Mouse (Mus musculus) forebrain, embryonic 12.5 days (tissue): ENCODE measurements at regions not wholly inside any gene's neighbourhood (a gene's known extent, or its start where the extent isn't known, plus 50 kb on each side); places are given as distances from the start of the nearest gene placed in this dataset.
A peak's percentile ranks its signal among the peaks of the same experiment; 100 is the strongest.

Source experiments
- ATAC-seq: fragments of 200-750 bp; cut with Nextera tagmentation; 2 replicates; pipeline ENCODE4 v1.8.0; 2017; ENCODE audit warnings: moderate TSS enrichment; ENCODE audit not compliant: low FRiP score
- H3K27ac ChIP-seq: fragments of 300-500 bp; sonication (generic); 2 replicates; pipeline ENCODE4 v1.5.1; 2016; ENCODE audit warnings: mild to moderate bottlenecking
- H3K27me3 ChIP-seq: fragments of 300-500 bp; sonication (generic); 2 replicates; pipeline ENCODE4 v1.6.1; 2016; ENCODE audit warnings: mild to moderate bottlenecking
- H3K36me3 ChIP-seq: fragments of 300-500 bp; sonication (generic); replicated peaks from 2 replicates; pipeline ENCODE4 v1.6.1; 2016; ENCODE audit warnings: mild to moderate bottlenecking
- H3K4me1 ChIP-seq: fragments of 300-500 bp; sonication (generic); 2 replicates; pipeline ENCODE4 v1.6.1; 2016
- H3K4me2 ChIP-seq: fragments of 300-500 bp; sonication (generic); 2 replicates; pipeline ENCODE4 v1.6.1; 2016; ENCODE audit warnings: mild to moderate bottlenecking, moderate library complexity
- H3K4me3 ChIP-seq: fragments of 300-500 bp; sonication (generic); replicated peaks from 2 replicates; pipeline ENCODE4 v1.5.1; 2016; ENCODE audit warnings: mild to moderate bottlenecking
- H3K9ac ChIP-seq: fragments of 300-500 bp; sonication (generic); 2 replicates; pipeline ENCODE4 v1.6.1; 2016; ENCODE audit warnings: mild to moderate bottlenecking
- H3K9me3 ChIP-seq: fragments of 300-500 bp; sonication (generic); 2 replicates; pipeline ENCODE4 v1.6.1; 2016
- WGBS: fragments of 180-500 bp; shearing (Covaris S2); methylation state at CpG from one replicate; pipeline ENCODE4 v1.1.7; 2016; 5-methylcytosine and 5-hydroxymethylcytosine counted together

DNA sequence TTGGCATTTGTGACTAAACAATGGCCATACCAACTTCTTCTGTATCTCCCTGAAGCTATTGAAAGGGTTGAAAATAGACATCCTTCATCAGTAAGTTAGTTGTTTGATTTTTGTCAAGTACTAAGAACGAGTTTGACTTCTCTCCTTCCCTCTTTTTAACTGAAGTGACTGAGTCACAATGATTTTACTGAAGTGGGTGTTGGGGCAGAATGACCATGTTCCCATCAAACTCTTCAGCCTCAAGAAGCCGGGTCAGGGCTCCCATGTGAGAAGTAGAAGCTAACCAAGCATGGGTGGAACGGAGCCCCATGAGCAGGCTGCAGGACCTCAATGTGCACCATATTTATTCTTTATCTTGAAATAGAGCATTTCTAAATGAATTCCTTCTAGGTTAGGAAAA, 350.7 kb upstream of the Kif2a start:
- Histone ChIP-seq H3K4me1 (no peaks in the 10 kb centered on the region), H3K27me3 (no peaks in the 10 kb centered on the region), H3K4me3 (no peak overlapping the region), H3K4me2 (no peak overlapping the region), H3K9ac (no peak overlapping the region), H3K27ac (no peak overlapping the region), H3K36me3 (no peaks in the 10 kb centered on the region), H3K9me3 (no peaks in the 10 kb centered on the region)
- WGBS, result 86% methylated on average over 3 of the region's 3 CpGs
- ATAC-seq, result no peak

DNA sequence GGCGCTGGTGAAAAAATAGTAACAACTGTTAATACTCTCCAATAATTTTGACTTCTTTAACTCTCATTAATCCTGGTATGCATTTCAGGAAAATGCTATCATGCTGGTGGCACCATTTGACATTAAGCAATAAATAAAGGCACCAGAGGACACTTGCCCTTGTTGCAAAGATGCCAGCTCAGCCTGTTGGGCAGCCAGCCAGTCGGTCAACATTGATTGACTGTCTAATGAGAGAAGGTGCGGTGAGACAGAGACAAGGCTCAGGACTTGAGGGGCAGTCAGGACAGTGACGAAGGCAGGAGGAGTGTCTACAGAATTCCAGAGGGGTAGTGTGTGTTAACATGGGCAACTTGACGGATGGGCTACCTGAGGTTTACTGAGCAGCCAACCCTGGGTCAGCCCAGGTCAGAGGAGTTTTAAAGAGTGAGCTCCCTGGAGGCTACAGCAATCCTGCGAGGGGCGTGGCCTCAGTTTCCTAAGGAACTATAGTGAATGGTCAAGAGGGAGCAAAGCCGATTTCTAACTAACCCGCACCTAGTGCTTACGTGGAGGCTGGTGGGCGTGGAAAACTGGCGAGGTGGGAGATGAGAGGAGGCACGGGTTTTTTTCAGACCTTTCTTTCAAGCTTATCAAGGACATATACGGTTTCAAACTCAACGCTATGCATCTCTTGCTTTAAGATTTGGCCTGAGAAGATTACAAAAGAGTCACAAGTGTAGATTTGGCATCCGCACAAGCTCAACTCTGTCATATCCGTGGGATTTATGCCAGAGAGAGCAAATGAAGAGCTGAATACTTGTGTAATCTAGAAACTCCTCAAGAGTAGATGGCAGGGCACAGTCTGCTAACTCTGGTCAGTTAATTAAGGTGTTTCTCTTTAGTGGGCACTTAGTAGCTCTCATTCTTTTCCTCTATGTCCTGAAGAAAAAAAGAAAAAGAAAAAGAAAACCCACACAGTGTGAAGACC, 350.0 kb upstream of the Kif2a start:
- Histone ChIP-seq H3K27me3 (no peaks in the 10 kb centered on the region), H3K4me3 (no peak overlapping the region), H3K9ac (no peak overlapping the region), H3K4me1 (no peaks in the 10 kb centered on the region), H3K4me2 (no peak overlapping the region), H3K27ac (no peak overlapping the region), H3K36me3 (no peaks in the 10 kb centered on the region), H3K9me3 (no peaks in the 10 kb centered on the region)
- ATAC-seq, result no peak
- 42% methylated on average over 17 of the region's 17 CpGs for WGBS

DNA sequence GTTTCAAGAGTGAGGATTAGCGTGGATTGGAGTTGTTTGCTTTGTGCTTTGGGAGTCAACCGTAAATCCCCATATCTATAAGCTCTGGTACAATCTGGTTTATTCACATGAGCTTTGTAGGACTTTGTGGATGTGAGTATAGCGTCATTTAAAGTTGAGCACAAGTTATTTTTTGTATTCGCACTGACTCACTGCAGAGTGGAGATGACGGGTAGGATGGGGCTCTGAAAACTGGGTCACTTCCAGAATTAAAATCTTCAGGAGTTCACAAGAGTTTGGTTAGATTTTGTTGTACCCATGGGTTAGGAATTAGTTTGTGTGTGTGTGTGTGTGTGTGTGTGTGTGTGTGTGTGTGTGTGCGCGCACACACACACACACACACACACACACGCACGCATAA, 345.7 kb upstream of the Kif2a start:
- Histone ChIP-seq H3K4me1 (no peaks in the 10 kb centered on the region), H3K27ac (no peak overlapping the region), H3K4me3 (no peak overlapping the region), H3K9me3 (no peaks in the 10 kb centered on the region), H3K9ac (no peak overlapping the region), H3K27me3 (no peaks in the 10 kb centered on the region), H3K4me2 (no peak overlapping the region), H3K36me3 (no peaks in the 10 kb centered on the region)
- 93% methylated on average over 9 of the region's 9 CpGs for WGBS
- ATAC-seq, result no peak

GRCm38 (mm10) chr13:107365766-107366165, 343.8 kb upstream of the Kif2a start:
- 80% methylated on average over 6 of the region's 6 CpGs for WGBS
- H3K9me3 ChIP-seq, result no peaks in the 10 kb centered on the region
- no peak overlapping the region for H3K27ac ChIP-seq
- no peaks in the 10 kb centered on the region for H3K36me3 ChIP-seq
- ATAC-seq, result no peak
- no peak overlapping the region for H3K4me2 ChIP-seq
- no peak overlapping the region for H3K9ac ChIP-seq
- H3K27me3 ChIP-seq, result no peaks in the 10 kb centered on the region
- no peak overlapping the region for H3K4me3 ChIP-seq
- 0 out of 2 replicates have a peak, but pooled peaks cover 4% of the 10 kb centered on the region for H3K4me1 ChIP-seq

DNA sequence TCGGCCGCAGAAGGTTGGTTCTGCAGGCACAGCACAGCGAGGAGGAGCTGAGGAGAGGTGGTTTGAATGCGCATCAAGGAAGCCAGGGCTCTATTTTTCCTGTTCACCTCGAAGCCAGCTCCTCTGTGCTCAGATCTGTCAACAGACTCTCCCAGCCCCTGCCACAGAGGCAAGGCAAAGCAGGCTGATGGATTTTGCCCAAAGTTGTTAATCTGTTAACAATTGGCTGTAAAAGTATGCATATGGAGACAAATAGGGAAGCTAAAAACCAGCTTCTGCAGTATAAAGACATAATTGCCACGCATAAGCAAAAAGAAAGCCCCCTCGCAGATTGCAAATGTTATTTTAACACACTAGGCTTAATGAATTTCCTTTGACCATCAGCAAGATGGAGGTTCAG, 343.3 kb upstream of the Kif2a start:
- ATAC-seq, result no peak
- H3K27me3 ChIP-seq, result no peaks in the 10 kb centered on the region

GRCm38 (mm10) chr13:107362806-107363687, 341.1 kb upstream of the Kif2a start:
- no peaks in the 10 kb centered on the region for H3K36me3 ChIP-seq
- no peak for ATAC-seq
- 0 out of 2 replicates have a peak, but pooled peaks cover 4% of the 10 kb centered on the region for H3K4me1 ChIP-seq
- H3K4me3 ChIP-seq, result no peak overlapping the region
- no peaks in the 10 kb centered on the region for H3K27me3 ChIP-seq
- WGBS, result 87% methylated on average over 8 of the region's 8 CpGs
- H3K9ac ChIP-seq, result no peak overlapping the region
- no peaks in the 10 kb centered on the region for H3K9me3 ChIP-seq
- no peak overlapping the region for H3K4me2 ChIP-seq
- no peak overlapping the region for H3K27ac ChIP-seq

More for the DNA sequence above, 343.3 kb upstream of the Kif2a start:
- no peak overlapping the region for H3K9ac ChIP-seq
- no peak overlapping the region for H3K4me2 ChIP-seq
- H3K36me3 ChIP-seq, result no peaks in the 10 kb centered on the region
- whole genome bisulfite sequencing, result 80% methylated on average over 7 of the region's 7 CpGs
- H3K4me3 ChIP-seq, result no peak overlapping the region
- 0 out of 2 replicates have a peak, but pooled peaks cover 4% of the 10 kb centered on the region for H3K4me1 ChIP-seq
- H3K27ac ChIP-seq, result no peak overlapping the region
- H3K9me3 ChIP-seq, result no peaks in the 10 kb centered on the region

DNA sequence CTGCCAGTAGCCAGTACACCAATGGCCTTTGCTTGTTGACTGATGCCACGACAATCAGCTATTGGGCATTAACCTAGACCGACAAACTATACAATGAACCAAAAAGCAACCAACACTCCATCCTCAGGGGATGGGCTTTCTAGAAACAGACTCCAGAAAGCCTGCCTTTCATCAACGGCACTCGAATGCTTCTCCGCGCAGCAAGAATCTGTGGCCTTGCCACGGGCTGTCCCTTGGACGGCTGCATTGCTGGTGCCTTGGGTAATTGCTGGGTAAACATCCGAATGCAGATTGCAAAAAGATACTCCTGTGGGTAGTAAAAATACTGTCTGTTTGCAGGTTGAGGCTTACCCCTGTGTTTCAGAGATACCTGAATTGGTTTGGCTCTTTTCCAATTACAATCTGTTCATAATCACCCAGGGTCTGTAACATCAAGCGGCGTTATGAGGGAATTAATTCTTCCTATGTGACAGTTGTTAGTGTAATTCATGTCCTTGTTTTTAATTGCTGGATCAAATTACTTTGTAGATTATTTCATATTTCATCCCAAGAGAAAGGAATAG, 319.0 kb upstream of the Kif2a start:
- Histone ChIP-seq H3K4me2 (no peak overlapping the region), H3K36me3 (no peaks in the 10 kb centered on the region), H3K9ac (no peak overlapping the region), H3K4me1 (peaks cover 8% of the 10 kb centered on the region), H3K27me3 (no peaks in the 10 kb centered on the region), H3K4me3 (no peak overlapping the region), H3K27ac (no peak overlapping the region), H3K9me3 (no peaks in the 10 kb centered on the region)
- WGBS, result 80% methylated on average over 11 of the region's 11 CpGs
- no peak for ATAC-seq

GRCm38 (mm10) chr13:107338111-107338510, 316.2 kb upstream of the Kif2a start:
- no peak overlapping the region for H3K4me3 ChIP-seq
- 80% methylated on average over 12 of the region's 12 CpGs for WGBS
- peaks cover 8% of the 10 kb centered on the region for H3K4me1 ChIP-seq
- no peaks in the 10 kb centered on the region for H3K27me3 ChIP-seq
- no peaks in the 10 kb centered on the region for H3K36me3 ChIP-seq
- no peak for ATAC-seq
- H3K4me2 ChIP-seq, result no peak overlapping the region
- no peak overlapping the region for H3K9ac ChIP-seq
- no peak overlapping the region for H3K27ac ChIP-seq
- no peaks in the 10 kb centered on the region for H3K9me3 ChIP-seq

DNA sequence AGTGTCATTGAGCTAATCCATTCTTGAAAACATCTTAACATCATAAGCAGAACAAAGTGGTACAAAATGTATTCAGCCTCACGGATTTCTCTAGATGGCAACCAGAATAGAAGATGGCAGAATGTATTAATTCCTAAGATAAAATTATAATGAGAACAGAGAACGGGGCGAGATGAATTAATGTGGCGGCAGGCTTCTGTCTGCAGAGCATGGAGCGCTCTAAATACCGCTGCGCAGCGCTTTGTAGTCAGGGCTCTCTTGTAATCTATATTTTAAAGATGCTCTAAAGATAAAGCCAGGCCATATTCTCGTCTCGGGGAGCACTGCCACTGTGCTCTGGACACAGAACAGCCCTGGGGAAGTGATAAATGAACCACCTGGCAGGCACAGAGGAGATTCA, 315.2 kb upstream of the Kif2a start:
- 67% methylated on average over 10 of the region's 10 CpGs for WGBS
- no peak overlapping the region for H3K4me2 ChIP-seq
- H3K4me3 ChIP-seq, result no peak overlapping the region
- ATAC-seq, result no peak
- no peaks in the 10 kb centered on the region for H3K27me3 ChIP-seq
- H3K36me3 ChIP-seq, result no peaks in the 10 kb centered on the region
- H3K9ac ChIP-seq, result no peak overlapping the region
- peaks cover 8% of the 10 kb centered on the region for H3K4me1 ChIP-seq
- no peaks in the 10 kb centered on the region for H3K9me3 ChIP-seq
- H3K27ac ChIP-seq, result no peak overlapping the region

DNA sequence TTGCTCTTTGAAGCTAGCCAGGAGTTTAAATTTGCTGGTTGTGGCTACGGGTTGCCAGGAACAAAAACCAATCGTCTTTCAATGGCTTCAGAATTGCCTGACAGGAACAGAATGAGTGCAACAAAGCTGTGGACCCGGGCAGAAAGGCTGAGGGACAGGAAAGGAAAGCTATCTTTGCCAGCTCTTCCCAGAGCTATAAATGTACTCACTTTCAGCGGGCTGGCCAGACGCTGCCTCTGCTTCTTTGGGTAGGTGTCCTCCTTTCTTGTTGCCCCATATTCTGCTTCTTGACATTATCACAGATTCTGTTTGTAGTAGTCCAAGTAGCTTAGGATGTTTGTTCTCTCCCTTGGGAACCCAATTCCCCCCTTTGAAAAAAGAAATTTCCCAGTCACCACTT, 307.4 kb upstream of the Kif2a start:
- no peak overlapping the region for H3K27ac ChIP-seq
- WGBS, result 73% methylated on average over 5 of the region's 5 CpGs

GRCm38 (mm10) chr13:107325707-107326495, 304.0 kb upstream of the Kif2a start:
- H3K27ac ChIP-seq, result no peak overlapping the region
- H3K9me3 ChIP-seq, result no peaks in the 10 kb centered on the region
- H3K9ac ChIP-seq, result no peak overlapping the region
- no peaks in the 10 kb centered on the region for H3K4me1 ChIP-seq
- H3K4me2 ChIP-seq, result no peak overlapping the region
- H3K27me3 ChIP-seq, result no peaks in the 10 kb centered on the region
- H3K4me3 ChIP-seq, result no peak overlapping the region
- H3K36me3 ChIP-seq, result no peaks in the 10 kb centered on the region
- WGBS, result 67% methylated on average over 3 of the region's 3 CpGs
- 0 out of 2 replicates have a peak, but pooled peaks have one; percentile 46 for ATAC-seq

More for the DNA sequence above, 307.4 kb upstream of the Kif2a start:
- Histone ChIP-seq H3K36me3 (no peaks in the 10 kb centered on the region), H3K4me3 (no peak overlapping the region), H3K27me3 (no peaks in the 10 kb centered on the region), H3K9ac (no peak overlapping the region), H3K4me2 (no peak overlapping the region), H3K9me3 (no peaks in the 10 kb centered on the region), H3K4me1 (no peaks in the 10 kb centered on the region)
- no peak for ATAC-seq
